Mouse (Mus musculus) cortical plate, adult 2 months (tissue): ENCODE results near the gene BC067074.

ENCODE experiments used
- CTCF ChIP-seq: fragments of 200-500 bp; IDR thresholded peaks from 2 replicates; pipeline ENCODE4 v1.5.1; 2011; ENCODE audit warnings: mild to moderate bottlenecking, control low read depth, low read length; ENCODE audit not compliant: insufficient read depth; ENCODE audit errors: extremely low read depth
- POLR2A ChIP-seq: fragments of 200-500 bp; IDR thresholded peaks from 2 replicates; pipeline ENCODE4 v1.6.1; 2011; ENCODE audit warnings: mild to moderate bottlenecking, low read length, control low read depth; ENCODE audit not compliant: insufficient read depth; ENCODE audit errors: extremely low read depth

- TF ChIP-seq POLR2A (no peak), CTCF (no peak)
Observed at GRCm38 (mm10) chr13:113319588-113319987, 26.6 kb downstream of the BC067074 start.
